Mouse (Mus musculus) liver, embryonic 11.5 days (tissue): ENCODE results near the gene Emc8. TPM values are rescaled to one million over a fixed set of nuclear protein-coding genes. Genes with fewer than 3 reads are reported as not detected.

Experiments
- ATAC-seq: fragments of 200-750 bp; cut with Nextera tagmentation; replicated peaks from 2 replicates; pipeline ENCODE4 v1.8.0; 2017; ENCODE audit warnings: moderate number of reproducible peaks, mild to moderate bottlenecking, moderate TSS enrichment, moderate library complexity; ENCODE audit not compliant: low FRiP score
- DNase-seq: peaks from one replicate; pipeline ENCODE4 v3.0.0-alpha.2; 2017; ENCODE audit warnings: low spot score
- H3K27ac ChIP-seq: fragments of 300-500 bp; sonication (generic); 2 replicates; pipeline ENCODE4 v1.5.1; 2014; ENCODE audit warnings: mild to moderate bottlenecking, low read depth, low read length, control low read depth
- H3K27me3 ChIP-seq: fragments of 300-500 bp; sonication (generic); replicated peaks from 2 replicates; pipeline ENCODE4 v1.6.1; 2014; ENCODE audit warnings: low read length, mixed read lengths; ENCODE audit not compliant: control insufficient read depth, insufficient read depth
- H3K36me3 ChIP-seq: fragments of 300-500 bp; sonication (generic); 2 replicates; pipeline ENCODE4 v1.6.1; 2014; ENCODE audit warnings: mild to moderate bottlenecking, low read length, moderate library complexity, mixed read lengths; ENCODE audit not compliant: control insufficient read depth, insufficient read depth
- H3K4me1 ChIP-seq: fragments of 300-500 bp; sonication (generic); replicated peaks from 2 replicates; pipeline ENCODE4 v1.6.1; 2014; ENCODE audit warnings: low read length, mixed read lengths; ENCODE audit not compliant: control insufficient read depth, insufficient read depth
- H3K4me2 ChIP-seq: fragments of 300-500 bp; sonication (generic); 2 replicates; pipeline ENCODE4 v1.6.1; 2014; ENCODE audit warnings: mild to moderate bottlenecking, control low read depth, moderate library complexity
- H3K4me3 ChIP-seq: fragments of 300-500 bp; sonication (generic); 2 replicates; pipeline ENCODE4 v1.5.1; 2014; ENCODE audit warnings: low read depth, low read length, control low read depth
- H3K9ac ChIP-seq: fragments of 300-500 bp; sonication (generic); 2 replicates; pipeline ENCODE4 v1.6.1; 2014; ENCODE audit warnings: low read depth, low read length, control low read depth
- H3K9me3 ChIP-seq: fragments of 300-500 bp; sonication (generic); 2 replicates; pipeline ENCODE4 v1.6.1; 2016; ENCODE audit warnings: low read length, inconsistent platforms, mixed read lengths; ENCODE audit not compliant: control insufficient read depth
- WGBS: fragments of 180-500 bp; shearing (Covaris S2); extraction: QIAGEN DNeasy Blood & Tissue Kit; methylation state at CpG from one replicate; pipeline ENCODE4 v1.1.7; 2014; 5-methylcytosine and 5-hydroxymethylcytosine counted together
- polyA plus RNA-seq: library from polyadenylated mRNA; unstranded; fragments of >200 nt; fragmentation: Nextera tagmentation; extraction: Ambion mirVana; gene quantifications from 2 replicates; pipeline ENCODE4 v1.2.1, GENCODE M21; 2014

The Emc8 gene
- polyA plus RNA-seq, 1 experiment from 2014 or later, result 295 TPM

DNA sequence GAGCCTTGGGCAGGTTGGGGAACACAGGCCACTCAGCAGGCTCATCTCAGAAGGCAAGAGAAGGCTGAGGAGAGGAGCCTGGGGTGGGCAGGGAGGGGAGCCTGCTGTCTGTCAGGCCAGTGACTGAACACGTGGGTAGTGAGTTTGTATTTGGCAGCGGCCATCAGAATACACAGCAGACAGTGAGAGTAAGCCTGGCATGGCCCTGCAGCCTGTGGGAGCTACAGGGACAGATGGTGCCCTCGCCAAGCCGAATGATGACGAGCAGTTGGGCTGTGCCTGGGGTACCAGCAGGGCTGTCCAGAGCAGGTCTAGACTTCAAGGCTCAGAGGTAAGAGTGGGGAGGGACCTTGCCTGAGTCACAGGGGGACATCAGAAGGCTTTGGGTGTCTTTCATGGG, 41.1 kb downstream of the Emc8 start:
- DNase-seq, result no peak
- Histone ChIP-seq H3K27ac (no peak overlapping the region), H3K36me3 (no peaks in the 10 kb centered on the region), H3K9ac (no peak overlapping the region), H3K4me3 (no peak overlapping the region), H3K4me1 (peaks cover 10% of the 10 kb centered on the region), H3K27me3 (peaks cover 21% of the 10 kb centered on the region), H3K4me2 (no peak overlapping the region), H3K9me3 (no peaks in the 10 kb centered on the region)
- whole genome bisulfite sequencing, result 86% methylated on average over 5 of the region's 5 CpGs
- no peak for ATAC-seq

DNA sequence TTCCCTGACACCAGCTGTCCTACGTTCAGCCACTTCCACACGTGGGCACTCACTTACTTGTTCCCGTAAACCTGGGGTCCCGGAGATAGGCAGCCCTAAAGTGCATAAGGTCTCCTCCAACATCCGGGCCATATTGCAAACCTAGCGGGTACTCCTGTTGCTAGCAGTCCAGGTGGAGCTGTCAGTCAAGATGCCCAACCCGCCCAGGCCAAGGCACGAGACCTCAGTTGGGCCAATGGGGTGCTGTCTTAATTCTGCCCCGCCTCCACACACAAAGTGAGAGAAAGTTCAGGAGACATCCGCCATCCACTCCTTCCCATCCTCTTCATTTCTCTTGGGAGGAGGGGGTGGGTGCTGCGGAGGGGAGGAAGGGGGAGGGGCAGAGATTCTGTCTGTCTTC, 41.9 kb downstream of the Emc8 start:
- Histone ChIP-seq H3K27me3 (peaks cover 14% of the 10 kb centered on the region), H3K9me3 (no peaks in the 10 kb centered on the region), H3K4me2 (no peak overlapping the region), H3K9ac (no peak overlapping the region), H3K4me1 (peaks cover 17% of the 10 kb centered on the region), H3K27ac (no peak overlapping the region), H3K36me3 (no peaks in the 10 kb centered on the region), H3K4me3 (no peak overlapping the region)
- 65% methylated on average over 11 of the region's 11 CpGs for WGBS
- DNase-seq, result no peak
- ATAC-seq, result 0 out of 2 replicates have a peak, but pooled peaks have one; percentile 39

DNA sequence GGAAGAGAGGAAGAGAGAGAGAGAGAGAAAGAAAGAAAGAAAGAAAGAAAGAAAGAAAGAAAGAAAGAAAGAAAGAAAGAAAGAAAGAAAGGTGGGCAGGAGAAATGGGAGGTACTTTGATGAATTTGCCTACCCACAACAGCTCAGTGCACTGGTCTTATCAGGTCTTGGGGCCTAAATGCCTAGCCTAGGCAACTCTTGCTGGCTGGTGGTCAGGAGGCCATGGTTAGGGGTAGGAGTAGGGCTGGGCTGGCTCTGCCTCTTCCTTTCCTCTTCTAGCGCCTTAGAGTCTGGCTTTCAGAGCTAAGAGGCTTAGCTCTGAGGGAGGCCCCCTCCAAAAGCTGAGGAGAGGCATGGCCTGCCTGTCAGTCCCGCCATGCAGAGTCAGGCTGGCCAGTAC, 44.8 kb downstream of the Emc8 start:
- no peak overlapping the region for H3K9ac ChIP-seq
- H3K27ac ChIP-seq, result 0 out of 2 replicates have a peak overlapping the region, but pooled peaks have one; percentile 43
- ATAC-seq (peak; percentile 80), DNase-seq (no peak)
- H3K27me3 ChIP-seq, result no peaks in the 10 kb centered on the region
- no peak overlapping the region for H3K4me3 ChIP-seq
- WGBS, result 43% methylated on average over 2 of the region's 2 CpGs
- no peaks in the 10 kb centered on the region for H3K36me3 ChIP-seq
- H3K4me2 ChIP-seq, result no peak overlapping the region; the same call in 1 of the 2 replicates
- no peaks in the 10 kb centered on the region for H3K9me3 ChIP-seq
- H3K4me1 ChIP-seq, result peaks cover 30% of the 10 kb centered on the region

DNA sequence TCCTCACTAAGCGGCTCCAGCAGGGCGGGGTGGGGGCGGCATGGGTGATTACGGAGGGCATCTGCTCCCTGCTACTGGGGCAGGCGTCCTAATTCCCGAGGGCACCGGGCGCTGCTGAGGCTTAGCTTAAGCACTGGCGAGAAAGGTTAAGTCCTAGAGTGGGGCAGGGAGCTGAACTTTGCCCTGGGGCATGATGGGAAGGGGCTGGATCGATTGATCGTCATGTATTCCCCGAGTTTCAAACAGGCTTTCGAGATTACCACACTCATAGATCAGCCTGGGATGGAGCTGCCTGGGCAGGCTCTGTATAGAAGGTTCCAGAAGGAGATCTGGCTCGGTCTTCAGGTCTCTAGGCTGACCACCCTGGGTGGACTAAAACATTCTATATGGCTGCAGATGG, 46.2 kb downstream of the Emc8 start:
- Histone ChIP-seq H3K27ac (peak overlapping the region; percentile 65), H3K9me3 (no peaks in the 10 kb centered on the region), H3K9ac (no peak overlapping the region), H3K4me1 (peaks cover 32% of the 10 kb centered on the region), H3K27me3 (no peaks in the 10 kb centered on the region), H3K36me3 (no peaks in the 10 kb centered on the region), H3K4me3 (no peak overlapping the region), H3K4me2 (no peak overlapping the region)
- ATAC-seq (no peak), DNase-seq (no peak)
- 66% methylated on average over 14 of the region's 14 CpGs for WGBS

DNA sequence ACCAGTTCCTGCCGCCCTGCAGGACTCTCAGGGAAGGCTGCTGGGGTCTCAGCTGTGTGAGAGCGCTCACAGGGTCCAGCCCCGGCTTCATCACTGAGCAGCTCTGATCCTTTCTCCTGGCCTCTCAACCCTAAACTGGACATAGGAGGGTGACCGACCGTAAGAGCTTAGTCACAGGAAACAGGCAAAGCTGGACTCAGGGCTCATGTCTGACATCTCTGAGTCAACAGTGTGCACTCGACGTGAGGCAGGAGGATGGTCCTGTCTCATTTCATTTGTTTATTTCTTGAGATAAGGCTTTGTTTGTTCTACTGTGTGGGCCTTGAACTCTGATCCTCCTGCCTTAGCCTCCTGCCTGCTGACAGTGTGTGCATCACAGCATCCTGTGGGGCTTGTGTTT, 47.9 kb downstream of the Emc8 start:
- no peaks in the 10 kb centered on the region for H3K27me3 ChIP-seq
- no peak for DNase-seq
- no peaks in the 10 kb centered on the region for H3K9me3 ChIP-seq
- no peak overlapping the region for H3K9ac ChIP-seq
- no peak for ATAC-seq
- WGBS, result 44% methylated on average over 7 of the region's 7 CpGs
- H3K4me2 ChIP-seq, result no peak overlapping the region
- no peak overlapping the region for H3K27ac ChIP-seq
- peaks cover 32% of the 10 kb centered on the region for H3K4me1 ChIP-seq
- H3K4me3 ChIP-seq, result no peak overlapping the region
- H3K36me3 ChIP-seq, result no peaks in the 10 kb centered on the region

DNA sequence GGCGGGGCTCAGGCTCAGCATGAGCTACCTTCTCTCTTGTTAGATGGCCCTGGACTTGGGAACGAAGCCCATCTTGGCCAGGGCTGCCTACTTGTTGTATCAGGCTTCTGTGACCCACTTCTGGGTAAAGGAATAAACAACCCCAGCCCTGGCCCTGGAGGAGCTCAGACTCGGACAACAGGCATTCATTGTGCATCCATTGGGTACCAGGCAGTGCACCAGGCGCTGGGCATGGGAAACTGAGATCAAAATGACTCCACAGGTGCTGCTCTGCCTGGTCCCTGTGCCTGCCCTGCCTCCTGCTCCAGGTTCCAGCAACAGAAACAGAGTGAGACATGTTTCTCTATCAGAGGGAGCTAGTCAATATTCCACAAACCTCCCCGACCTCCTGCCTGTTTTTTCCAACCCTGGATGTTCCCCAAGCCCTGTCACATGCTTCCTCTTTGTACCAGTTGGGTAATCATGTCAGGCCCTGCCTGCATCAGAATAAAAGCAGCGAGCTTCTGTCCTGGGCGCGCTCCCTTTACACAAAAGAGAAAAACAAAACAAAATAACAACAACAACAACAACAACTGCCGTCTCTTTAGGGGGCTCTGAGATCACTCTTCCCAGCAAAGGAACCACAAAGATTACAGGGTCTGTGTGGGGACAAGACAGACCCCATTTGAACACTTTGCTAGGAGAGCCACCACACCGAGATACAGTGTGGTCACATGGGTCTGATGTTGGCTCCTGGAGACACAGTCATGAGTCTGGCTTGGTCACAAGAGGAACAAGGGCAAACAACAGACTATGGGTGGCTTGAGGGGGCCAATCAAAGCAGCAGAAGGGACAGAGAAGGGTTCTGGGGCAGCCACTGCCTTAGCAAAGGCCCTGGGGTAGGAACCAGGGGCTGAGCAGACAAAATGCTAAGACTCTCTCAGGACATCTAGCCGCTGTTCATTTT, 48.9 kb downstream of the Emc8 start:
- ATAC-seq (no peak), DNase-seq (no peak)
- Histone ChIP-seq H3K27me3 (no peaks in the 10 kb centered on the region), H3K9ac (no peak overlapping the region), H3K9me3 (no peaks in the 10 kb centered on the region), H3K4me1 (peaks cover 32% of the 10 kb centered on the region), H3K4me3 (no peak overlapping the region), H3K27ac (no peak overlapping the region), H3K36me3 (no peaks in the 10 kb centered on the region), H3K4me2 (0 out of 2 replicates have a peak overlapping the region, but pooled peaks have one; percentile 3)
- WGBS, result 66% methylated on average over 11 of the region's 11 CpGs

DNA sequence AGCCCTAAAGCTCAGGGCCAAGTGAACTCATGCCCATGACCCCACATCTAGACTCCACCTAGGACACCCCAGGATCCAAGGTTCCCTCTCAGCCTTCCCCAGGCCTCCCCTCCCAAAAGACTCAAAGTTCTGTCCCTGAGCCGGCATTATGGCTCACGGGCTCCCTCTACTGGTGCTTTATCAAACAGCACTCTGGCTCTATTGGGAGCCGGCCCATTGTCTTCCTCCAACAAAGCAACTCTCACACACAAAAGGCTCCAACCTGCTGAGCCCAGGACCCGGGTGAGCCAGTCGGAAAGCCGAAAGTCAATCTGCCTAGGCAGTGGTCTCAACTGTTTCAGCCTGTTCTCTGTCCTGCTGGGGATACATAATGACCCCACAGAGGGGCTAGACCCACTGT, 50.3 kb downstream of the Emc8 start:
- peak; percentile 56 for ATAC-seq
- WGBS, result 3% methylated on average over 6 of the region's 6 CpGs
- Histone ChIP-seq H3K4me3 (no peak overlapping the region), H3K4me1 (peaks cover 22% of the 10 kb centered on the region), H3K36me3 (no peaks in the 10 kb centered on the region), H3K27ac (no peak overlapping the region), H3K4me2 (no peak overlapping the region), H3K27me3 (no peaks in the 10 kb centered on the region), H3K9ac (no peak overlapping the region), H3K9me3 (no peaks in the 10 kb centered on the region)
- DNase-seq, result peak; percentile 75

DNA sequence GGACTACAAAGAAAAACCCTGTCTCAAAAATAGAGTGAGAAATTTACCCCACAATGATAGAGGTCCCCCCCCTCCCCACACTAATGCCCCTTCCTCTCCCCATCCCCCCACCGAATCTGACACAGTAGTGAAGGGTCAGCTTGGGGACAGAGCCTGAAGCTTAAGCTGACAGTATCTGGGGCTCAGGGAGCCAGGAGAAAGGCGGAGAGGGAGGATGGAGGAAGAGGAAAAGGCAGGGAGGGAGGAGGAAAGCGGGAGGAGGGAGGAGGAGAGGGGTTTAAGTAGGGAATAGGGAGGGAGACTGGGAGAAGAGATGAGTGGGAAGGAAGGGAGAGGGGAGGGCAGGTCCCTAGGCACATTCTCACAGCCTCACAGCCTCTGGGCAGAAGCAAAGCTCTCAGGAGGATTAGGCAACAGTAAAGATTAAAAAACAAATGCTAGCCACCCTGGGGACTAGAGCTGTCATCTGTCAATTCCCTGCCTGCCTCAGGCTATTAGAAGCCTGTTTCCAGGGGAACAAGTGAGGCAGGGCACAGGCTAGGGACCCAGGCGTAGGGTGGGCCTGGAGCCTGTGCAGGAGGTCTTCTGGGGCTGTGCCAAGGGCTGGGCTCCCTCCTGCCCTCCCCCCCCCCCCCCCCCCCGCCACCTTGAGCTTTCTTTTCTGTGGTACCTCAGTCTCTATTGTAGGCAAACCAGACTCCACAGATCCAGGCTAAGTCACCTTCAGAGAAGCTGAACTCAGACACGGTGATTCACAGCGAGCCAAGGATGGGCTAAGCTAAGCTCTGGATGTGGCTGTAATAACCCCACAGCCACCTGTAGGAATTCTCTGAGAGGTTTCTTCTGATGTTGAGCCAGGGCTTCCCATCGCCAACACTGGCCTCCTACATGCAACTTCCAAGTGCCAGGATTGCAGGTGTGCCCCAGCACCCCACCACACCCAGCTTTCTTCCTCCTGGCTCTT, 51.4 kb downstream of the Emc8 start:
- Histone ChIP-seq H3K27me3 (no peaks in the 10 kb centered on the region), H3K36me3 (no peaks in the 10 kb centered on the region), H3K27ac (no peak overlapping the region), H3K9ac (no peak overlapping the region), H3K4me1 (peaks cover 19% of the 10 kb centered on the region), H3K4me2 (no peak overlapping the region), H3K4me3 (no peak overlapping the region), H3K9me3 (no peaks in the 10 kb centered on the region)
- DNase-seq (no peak), ATAC-seq (no peak)
- 46% methylated on average over 7 of the region's 8 CpGs for WGBS
